Mouse (Mus musculus): ENCODE measurements at regions not wholly inside any gene's neighbourhood (a gene's known extent, or its start where the extent isn't known, plus 50 kb on each side); places are given as distances from the start of the nearest gene placed in this dataset. TPM values are rescaled to one million over a fixed set of nuclear protein-coding genes. Genes with fewer than 3 reads are reported as not detected.
"Not testable (repeated sequence)": the region's sequence is repeated elsewhere in the genome, so short reads cannot be mapped to it uniquely, and the experiment has no call there.

DNA sequence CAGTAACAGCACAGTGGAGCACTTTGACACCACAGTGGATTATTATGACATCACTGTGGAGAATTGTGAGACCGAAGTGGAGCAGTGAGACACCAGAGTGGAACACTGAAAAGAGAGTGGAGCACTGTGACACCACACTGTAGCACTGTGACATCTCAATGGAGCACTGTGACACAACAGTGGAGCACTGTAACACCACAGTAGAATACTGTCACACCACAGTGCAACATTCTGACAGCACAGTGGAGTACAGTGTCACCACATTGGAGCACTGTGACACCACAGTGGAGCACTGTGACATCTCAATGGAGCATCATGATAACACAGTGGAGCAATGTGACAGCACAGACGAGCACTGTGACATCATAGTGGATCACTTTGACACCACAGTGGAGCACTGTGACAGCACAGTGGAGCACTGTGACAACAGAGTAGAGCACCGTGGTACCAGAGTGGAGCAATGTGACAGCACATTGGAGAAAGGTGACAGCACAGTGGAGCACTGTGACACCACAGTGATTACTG is 83.0 kb upstream of the Vmn1r2 start:
- WGBS, result 71% methylated on average over 3 of the region's 3 CpGs
- peak; percentile 22 for DNase-seq (ENCODE audit: low spot score)

DNA sequence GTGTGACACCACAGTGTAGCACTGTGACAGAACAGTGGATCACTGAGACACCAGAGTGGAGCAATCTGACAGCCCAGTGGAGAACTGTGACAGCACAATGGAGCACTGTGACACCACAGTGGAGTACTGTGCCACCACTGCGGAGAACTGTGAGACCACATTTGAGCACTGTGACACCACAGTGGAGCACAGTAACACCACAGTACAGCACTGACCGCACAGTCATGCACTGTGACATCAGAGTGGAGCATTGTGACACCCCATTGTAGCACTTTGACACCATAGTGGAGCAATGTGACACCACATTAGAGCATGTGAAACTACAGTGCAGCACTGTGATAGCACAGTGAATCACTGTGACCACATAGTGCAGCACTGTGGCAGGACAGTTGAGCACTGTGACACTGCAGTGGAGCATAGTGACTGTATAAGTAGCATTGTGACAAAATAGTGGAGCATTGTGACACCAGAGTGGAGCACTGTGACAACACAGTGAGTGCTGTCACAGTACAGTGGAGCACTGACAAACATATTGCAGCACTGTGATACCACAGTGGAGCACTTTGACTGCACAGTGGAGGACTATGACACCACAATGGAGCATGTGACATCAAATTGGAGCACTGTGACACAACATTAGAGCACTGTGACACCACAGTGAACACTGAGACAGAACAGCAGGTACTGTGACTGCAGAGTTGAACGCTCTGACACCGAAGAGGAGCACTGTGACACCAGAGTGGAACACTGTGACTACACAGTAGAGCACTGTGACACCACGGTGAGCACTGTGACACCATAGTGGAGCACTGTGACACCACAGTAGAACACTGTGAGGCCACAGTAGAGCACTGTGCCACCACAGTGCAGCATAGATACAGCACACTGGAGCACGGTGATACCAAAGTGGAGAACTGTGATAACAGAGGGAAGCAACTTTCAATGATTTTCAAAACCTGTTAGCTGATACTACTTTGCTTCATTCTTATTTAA is 81.4 kb upstream of the Vmn1r2 start:
- WGBS, result 57% methylated on average over 6 of the region's 6 CpGs
- Histone ChIP-seq H3K27ac (no peak overlapping the region), H3K9me3 (replicated peaks) (peaks cover 75% of the 10 kb centered on the region), H3K27me3 (ENCODE audit: low read depth, poor library complexity, severe bottlenecking) (no peaks in the 10 kb centered on the region), H3K4me1 (no peaks in the 10 kb centered on the region), H3K36me3 (no peaks in the 10 kb centered on the region), H3K4me3 (no peak overlapping the region)
- peak; percentile 26 for DNase-seq (ENCODE audit: low spot score)

More for the DNA sequence above, 83.0 kb upstream of the Vmn1r2 start:
- Histone ChIP-seq H3K27me3 (ENCODE audit: low read depth, poor library complexity, severe bottlenecking) (no peaks in the 10 kb centered on the region), H3K4me1 (no peaks in the 10 kb centered on the region), H3K4me3 (no peak overlapping the region), H3K9me3 (replicated peaks) (peaks cover 80% of the 10 kb centered on the region), H3K36me3 (no peaks in the 10 kb centered on the region), H3K27ac (no peak overlapping the region)

DNA sequence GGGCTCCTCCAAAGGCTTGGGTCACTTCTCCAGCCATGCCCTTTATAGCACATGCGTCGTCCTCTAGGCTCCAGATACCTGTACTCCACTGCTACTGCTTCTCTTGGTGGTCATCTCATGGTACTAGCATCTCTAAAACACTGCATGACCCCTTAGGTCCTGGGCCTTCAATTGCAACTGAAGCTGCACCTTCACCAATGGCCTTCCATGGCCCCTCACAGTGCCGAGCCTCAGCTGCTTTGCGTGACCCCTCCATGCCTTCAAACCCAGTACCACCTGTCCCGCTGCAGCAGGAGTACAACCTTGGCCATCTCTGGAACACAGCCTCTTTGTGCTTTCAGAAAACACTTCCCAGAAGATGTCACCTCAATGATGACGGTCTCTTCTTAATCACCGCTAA is 79.5 kb upstream of the Vmn1r2 start:
- not testable (repeated sequence) for H3K4me3 ChIP-seq; H3K27ac ChIP-seq; H3K4me1 ChIP-seq; H3K27me3 ChIP-seq (ENCODE audit: low read depth, poor library complexity, severe bottlenecking); DNase-seq (ENCODE audit: low spot score); H3K36me3 ChIP-seq
- WGBS, result 76% methylated on average over 7 of the region's 7 CpGs
- peaks cover 56% of the 10 kb centered on the region for H3K9me3 ChIP-seq (replicated peaks)

DNA sequence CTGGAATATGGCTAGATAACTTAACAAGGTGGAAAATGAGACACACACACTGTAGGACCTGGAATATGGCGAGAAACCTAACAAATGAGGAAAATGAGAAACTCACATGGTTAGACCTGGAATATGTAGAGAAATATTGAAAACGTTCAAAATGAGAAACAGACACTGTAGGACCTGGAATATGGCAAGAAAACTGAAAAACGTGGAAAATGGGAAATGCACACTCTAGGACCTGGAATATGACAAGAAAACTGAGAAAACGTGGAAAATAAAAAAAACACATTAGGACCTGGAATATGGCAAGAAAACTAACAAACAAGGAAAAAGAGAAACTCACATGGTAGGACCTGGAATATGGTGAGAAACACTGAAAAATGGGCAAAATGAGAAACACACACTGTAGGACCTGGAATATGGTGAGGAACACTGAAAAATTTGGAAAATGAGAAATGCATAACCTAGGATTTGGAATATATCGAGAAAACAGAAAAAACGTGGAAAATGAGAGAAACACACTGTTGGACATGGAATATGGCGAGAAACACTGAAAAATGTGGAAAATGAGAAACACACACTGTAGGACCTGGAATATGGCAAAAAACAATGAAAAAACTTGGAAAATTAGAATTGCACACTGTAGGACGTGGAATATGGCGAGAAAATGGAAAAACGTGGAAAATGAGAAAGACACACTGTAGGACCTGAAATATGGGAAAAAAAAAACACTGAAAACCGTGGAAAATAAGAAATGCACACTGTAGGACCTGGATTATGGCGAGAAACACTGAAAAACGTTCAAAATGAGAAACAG is 77.3 kb upstream of the Vmn1r2 start:
- H3K9me3 ChIP-seq (replicated peaks), result peaks cover 34% of the 10 kb centered on the region
- WGBS, result 61% methylated on average over 13 of the region's 13 CpGs
- no peak for DNase-seq (ENCODE audit: low spot score)
- no peaks in the 10 kb centered on the region for H3K27me3 ChIP-seq (ENCODE audit: low read depth, poor library complexity, severe bottlenecking)
- H3K4me1 ChIP-seq, result no peaks in the 10 kb centered on the region
- H3K36me3 ChIP-seq, result no peaks in the 10 kb centered on the region
- H3K4me3 ChIP-seq, result no peak overlapping the region
- no peak overlapping the region for H3K27ac ChIP-seq

DNA sequence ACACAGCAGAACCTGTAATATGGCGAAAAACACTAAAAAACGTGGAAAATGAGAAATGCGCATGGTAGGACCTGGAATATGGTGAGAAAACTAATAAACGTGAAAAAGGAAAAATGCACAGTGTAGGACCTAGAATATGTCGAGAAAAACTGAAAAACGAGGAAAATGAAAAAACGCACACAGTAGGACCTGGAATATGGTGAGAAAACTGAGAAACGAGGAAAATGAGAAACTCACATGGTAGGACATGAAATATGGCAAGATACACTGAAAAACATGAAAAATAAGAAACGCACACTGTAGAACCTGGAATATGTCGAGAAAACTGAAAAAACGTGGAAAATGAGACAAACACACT is 76.8 kb upstream of the Vmn1r2 start:
- no peak for DNase-seq (ENCODE audit: low spot score)
- 73% methylated on average over 11 of the region's 11 CpGs for WGBS
- Histone ChIP-seq H3K27ac (no peak overlapping the region), H3K4me3 (no peak overlapping the region), H3K9me3 (replicated peaks) (peaks cover 30% of the 10 kb centered on the region), H3K36me3 (no peaks in the 10 kb centered on the region), H3K27me3 (ENCODE audit: low read depth, poor library complexity, severe bottlenecking) (no peaks in the 10 kb centered on the region), H3K4me1 (no peaks in the 10 kb centered on the region)

DNA sequence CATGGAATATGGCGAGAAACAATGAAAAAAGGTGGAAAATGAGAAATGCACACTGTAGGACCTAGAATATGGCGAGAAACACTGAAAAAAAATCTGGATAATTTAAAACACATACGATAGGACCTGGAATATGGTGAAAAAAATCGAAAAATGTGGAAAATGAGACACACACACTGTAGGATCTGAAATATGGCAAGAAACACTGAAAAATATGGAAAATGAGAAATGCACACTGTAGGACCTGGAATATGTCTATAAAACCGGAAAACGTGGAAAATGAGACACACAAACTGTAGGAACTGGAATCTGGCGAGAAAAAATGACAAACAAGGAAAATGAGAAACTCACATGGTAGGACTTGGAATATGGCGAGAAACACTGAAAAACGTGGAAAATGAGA is 76.4 kb upstream of the Vmn1r2 start:
- Histone ChIP-seq H3K27me3 (ENCODE audit: low read depth, poor library complexity, severe bottlenecking) (no peaks in the 10 kb centered on the region), H3K4me1 (no peaks in the 10 kb centered on the region), H3K36me3 (no peaks in the 10 kb centered on the region), H3K27ac (no peak overlapping the region), H3K9me3 (replicated peaks) (peaks cover 26% of the 10 kb centered on the region), H3K4me3 (no peak overlapping the region)
- WGBS, result 75% methylated on average over 9 of the region's 9 CpGs
- DNase-seq (ENCODE audit: low spot score), result no peak

Small RNAs in the stretch of these regions (microRNA-seq; reads per million reads assigned to microRNA genes)
- gene Gm27878, result not detected

Data from limb, embryonic 10.5 days (tissue).